Mouse (Mus musculus) brain, embryonic 18.5 days (tissue): ENCODE measurements around the gene Sort1.
"Not testable (repeated sequence)": the region's sequence is repeated elsewhere in the genome, so short reads cannot be mapped to it uniquely, and the experiment has no call there.

ENCODE experiments used
- DNase-seq: peaks from one replicate; pipeline ENCODE4 v3.0.0-alpha.2; 2012; ENCODE audit warnings: low read depth, low spot score

The Sort1 gene

DNA sequence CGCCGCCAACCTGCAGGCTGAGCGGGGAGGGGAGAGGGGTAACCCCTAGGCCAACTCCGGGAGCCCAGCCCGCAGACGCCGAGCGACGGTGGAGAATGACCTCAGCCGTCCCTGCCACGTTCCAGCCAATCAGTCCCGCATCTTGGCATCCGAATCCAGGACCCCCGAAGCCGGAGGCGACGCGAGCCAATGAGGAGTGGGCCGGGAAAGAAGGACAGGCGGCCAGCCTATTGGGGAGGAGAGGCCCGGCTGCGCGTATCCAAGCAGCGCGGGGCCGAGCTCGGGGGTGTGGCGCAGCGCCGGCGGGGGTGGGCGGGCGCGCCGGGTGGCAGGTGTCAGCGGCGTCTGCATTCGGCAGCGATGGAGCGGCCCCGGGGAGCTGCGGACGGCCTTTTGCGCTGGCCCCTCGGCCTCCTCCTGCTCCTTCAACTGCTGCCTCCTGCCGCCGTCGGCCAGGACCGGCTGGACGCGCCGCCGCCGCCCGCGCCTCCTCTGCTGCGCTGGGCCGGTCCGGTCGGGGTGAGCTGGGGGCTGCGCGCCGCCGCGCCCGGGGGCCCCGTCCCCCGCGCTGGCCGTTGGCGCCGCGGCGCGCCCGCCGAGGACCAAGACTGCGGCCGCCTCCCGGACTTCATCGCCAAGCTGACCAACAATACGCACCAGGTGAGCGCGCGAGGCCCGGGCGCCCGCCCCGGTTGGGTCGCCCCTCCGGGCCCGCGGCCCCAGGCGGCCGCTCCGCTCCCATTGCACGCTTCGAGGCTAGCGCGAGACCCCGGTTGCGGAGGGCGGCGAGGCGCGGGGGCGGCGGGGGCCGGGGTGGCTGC, at the start of gene Sort1:
Gene Sort1 (plus strand): TSS at position 302 of the 821 bp plus-strand sequence.
- DNase-seq = peak; percentile 93

DNA sequence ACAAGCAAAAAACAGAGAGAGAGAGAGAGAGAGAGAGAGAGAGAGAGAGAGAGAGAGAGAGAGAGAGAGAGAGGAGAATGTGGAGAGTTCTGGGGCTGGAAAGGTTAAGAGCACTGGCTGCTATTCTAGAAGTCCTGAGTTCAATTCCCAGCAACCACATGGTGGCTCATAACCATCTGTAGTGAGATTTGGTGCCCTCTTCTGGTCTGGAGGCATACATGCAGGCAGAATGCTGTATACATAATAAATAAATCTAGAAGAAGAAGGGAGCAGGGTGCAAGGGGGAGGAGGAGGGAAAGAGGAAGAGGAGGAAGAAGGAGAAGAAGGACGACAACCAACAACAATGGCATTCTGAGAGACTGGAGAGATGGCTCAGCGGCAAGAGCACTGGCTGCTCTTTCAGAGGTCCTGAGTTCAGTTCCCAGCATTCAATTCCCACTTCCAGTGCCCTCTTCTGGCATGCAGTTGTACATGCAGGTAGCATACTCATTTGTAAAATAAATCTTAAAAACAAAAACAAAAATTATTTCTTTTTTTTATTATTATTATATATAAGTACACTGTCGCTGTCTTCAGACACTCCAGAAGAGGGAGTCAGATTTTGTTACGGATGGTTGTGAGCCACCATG, 46.3 kb upstream of the Sort1 start:
- DNase-seq = not testable (repeated sequence)

DNA sequence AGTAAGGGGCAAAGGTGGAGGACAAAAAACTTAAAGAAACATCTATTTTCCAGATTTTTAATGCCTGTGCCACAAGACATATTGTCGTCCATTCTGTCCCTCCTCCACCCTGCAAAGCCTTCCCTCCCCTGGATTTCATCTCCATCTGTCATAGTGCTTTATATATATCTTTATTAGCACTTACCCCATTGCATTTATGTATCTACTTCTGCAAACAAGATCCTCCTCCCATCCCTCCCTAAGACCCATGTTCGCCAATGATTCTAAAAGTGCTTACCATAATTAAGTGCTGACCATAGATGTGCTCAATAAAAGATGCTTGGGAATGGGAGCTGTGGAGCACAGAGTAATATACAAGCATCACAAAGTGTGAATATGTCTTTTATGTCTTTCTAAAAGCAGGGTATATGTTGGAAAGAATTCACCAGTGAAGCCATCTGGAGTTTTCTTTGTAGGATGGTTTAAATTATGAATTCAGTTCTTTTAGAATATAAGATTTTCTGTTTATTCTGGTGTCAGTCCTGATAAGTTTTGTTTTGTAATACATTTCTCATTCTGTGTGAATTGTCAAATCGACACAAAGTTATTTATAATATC, 42.5 kb upstream of the Sort1 start:
- DNase-seq = no peak

DNA sequence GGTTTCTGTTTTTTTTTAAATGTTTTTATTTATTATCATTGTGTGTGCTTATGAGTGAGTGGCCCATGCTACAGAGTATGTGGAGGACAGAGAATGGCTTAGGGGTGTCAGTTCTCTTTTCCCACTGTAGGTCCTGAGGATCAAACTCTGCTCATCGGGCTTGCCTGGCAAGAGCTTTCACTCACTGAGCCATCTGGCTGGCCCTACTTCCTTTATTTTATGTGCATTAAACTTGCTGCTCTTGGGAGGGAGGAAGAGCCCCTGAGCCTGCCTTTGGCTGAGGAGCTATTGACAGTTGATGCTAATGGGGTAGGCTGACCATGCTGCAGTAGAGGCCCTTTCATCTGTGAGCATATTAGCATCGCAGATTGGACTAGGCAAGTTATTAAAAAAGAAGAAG, 37.0 kb upstream of the Sort1 start:
- DNase-seq = no peak

DNA sequence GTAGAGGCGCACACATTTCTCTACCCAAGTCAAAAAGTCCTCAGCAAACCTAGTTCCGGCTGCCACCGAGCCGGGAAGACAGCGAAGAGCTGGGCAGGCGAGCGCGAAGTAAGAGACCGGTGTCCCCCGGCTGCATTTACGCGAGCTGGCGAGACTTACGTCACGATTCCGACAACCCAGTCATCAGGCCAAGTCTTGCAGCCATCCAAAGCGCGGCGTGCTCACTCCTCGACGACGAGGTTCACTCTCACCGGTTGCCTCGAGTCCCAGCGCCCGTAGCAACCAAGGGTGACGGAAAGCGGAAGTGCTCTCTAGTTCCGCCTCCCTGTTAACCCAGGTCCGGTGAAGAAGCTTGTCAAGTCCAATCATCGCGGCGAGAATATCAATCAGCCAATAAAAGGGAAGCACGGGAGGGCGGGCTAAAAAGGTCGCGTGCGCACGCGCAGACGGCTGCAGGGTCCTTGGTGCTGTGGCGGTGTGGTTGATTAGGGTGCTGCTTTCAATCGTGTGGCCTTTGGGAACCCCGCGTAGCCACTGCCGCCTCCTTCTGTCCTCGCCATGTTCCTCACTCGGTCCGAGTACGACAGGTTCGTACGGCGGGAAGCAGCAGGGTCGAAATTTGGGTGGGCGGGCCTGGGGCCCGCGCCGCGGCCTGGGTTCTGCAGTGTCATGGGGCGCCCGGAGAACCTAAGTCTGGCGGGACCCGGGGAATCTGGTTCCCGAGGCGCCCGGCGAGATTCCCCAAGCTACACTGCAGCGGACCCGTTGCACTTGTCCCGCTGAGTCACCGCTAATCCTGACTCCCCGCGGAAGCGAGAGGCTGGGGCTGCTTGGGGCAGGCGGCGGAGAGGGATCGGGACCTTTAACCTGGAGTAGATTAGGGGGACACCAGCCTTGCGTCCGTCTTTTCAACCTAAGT, 26.9 kb upstream of the Sort1 start, which contains the start of gene Psma5:
Gene Psma5 (plus strand): TSS at position 208 of the 919 bp plus-strand sequence.
- DNase-seq = peak; percentile 96

DNA sequence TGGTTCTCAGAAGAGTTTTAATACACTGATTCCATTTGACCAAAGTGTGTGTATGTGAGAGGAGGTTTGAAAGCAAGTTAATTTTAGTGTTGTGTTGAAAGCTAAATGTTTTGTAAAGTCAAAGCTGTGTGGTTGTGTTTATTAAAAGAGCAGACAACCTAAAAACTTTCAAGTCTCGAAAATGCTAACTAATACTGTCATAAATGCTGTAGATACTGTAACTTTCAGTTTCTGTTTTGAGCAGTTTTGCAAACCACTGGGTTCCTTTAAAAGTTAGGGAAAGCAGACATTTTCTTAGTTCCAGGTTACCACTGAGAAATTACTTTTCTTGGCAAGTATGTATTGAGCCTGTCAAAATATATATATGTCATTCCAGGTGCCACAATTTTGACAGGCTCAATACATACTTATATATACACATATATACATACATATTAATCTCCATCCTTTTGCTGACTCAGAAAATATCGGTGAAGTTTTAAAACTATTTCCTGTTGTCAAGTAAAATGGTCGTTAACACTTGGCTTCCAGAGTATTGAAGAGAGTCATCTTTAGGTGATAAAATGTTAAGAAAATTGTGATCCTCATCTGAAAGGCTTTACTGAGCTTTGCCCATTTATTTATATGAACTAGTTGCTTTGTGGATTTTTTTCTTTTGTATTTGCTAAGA, 25.9 kb upstream of the Sort1 start:
- no peak for DNase-seq

DNA sequence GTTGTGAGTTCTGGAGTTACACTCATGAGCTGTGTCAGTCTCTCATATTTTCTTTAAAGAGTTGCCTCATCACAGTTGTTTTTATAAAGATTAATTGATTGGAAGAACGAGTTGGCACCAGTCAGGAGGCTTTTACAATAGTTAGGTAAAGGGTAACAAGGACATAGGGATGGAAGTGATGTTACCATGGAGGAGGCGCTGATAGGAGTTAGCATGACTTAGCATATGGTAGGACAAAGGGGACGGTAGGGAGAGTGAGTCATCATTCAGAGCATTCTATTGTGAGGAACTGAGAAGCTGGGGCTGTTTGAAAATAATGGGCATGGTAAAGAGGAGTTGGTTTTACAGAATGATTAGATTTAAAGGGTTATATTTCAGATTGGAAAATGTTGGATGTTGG, 24.6 kb upstream of the Sort1 start:
- DNase-seq = no peak

DNA sequence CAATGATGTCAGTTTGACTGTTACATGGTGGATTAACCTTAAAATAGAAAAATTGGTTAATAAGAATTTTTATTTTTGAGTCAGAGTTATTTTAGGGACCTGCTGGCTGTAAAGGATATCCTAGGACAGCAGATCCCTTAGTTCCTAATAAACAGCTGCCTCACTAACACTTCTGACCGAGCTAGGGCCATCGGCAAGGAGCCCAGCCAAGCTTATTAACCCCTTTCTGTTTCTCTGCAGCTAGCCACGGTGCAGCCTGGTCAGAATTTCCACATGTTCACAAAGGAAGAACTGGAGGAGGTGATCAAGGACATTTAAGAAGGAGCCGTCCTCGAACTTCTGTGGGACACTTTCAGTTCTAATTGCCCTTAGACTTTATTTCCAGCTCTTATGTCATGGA, 4.4 kb upstream of the Sort1 start:
- not testable (repeated sequence) for DNase-seq

DNA sequence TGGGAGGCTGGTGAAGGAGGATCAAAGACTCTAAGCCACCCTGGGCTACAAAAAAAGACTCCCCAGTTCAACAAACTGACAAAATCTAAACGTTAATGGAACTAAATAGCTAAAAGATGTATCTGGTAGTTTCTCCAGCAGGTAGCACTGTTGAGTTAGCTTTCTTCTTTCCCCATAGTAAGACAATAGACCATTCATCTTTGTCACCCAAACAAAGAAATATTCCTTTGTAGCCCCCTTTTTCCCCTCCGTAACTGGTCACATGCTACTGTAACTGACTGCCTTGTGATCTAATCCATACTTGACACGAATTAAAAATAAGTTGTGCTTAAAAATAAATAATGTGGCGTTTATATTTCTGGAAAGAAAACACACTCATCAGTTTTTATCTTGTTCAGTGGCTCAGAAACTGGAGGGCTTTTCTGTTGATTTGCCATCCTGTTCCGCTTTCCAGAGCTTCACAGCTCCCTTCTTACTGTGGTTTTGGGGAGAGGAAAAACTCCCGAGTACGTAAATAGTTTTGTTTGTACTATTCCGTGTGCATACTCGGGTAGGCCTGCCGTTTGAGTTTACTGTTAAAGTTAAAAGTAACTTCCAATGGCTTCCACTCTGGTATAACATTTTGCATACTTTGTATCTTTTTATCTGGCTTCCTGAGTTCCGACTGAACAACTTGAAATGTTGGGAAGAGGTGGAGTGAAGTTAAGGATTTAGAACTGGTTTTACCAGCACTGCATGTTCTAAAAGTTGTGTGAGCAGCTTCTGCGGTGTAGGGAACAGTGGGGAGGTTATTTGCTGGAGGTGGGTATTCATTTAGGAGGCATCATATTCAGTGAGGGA, 1.3 kb upstream of the Sort1 start:
- no peak for DNase-seq

DNA sequence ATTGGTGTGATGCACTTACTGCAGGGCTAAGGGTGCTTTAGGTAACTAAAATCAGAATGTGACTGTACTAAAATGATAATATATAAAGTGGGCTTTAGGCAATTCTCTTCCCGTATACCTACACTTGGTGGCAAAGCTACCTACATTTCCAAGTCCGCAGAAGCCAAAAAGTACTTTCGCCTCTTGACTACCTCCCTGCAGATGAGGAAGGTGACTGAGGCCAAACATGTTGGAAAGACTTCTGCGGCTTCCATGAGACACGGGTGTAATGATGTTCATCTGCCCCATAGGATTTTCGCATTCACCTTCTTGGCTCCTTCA, 681 bp upstream of the Sort1 start:
- no peak for DNase-seq

DNA sequence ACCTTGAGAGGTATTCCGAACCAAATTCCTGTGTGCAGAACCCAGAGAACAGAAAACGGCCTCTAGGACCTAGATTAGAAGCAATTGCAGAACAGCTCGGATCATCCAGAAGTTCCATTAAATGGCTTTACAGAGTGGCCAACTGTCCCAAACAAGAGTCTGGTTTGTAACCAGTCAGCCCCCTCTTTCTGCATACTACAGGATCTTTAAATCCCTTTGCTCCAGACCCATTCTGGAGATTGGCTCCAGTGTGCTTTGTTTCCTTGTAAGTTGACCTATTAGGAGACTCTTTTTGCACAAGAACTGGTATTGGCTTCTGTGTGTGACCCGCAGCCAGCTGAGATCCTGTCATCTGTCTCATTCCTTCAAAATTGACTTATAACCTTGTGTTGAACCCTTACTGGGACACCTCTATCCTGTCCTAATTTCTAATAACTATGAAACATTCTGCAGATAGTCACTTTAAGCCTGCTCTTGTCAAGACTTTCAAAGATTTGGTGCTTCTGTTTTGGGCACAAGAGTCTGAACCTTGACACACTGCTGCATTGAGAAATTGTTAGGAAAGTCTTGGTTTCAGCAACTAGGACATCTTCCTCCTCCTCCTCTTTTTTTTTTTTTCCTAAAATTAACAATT, 1.3 kb downstream of the Sort1 start:
- no peak for DNase-seq

DNA sequence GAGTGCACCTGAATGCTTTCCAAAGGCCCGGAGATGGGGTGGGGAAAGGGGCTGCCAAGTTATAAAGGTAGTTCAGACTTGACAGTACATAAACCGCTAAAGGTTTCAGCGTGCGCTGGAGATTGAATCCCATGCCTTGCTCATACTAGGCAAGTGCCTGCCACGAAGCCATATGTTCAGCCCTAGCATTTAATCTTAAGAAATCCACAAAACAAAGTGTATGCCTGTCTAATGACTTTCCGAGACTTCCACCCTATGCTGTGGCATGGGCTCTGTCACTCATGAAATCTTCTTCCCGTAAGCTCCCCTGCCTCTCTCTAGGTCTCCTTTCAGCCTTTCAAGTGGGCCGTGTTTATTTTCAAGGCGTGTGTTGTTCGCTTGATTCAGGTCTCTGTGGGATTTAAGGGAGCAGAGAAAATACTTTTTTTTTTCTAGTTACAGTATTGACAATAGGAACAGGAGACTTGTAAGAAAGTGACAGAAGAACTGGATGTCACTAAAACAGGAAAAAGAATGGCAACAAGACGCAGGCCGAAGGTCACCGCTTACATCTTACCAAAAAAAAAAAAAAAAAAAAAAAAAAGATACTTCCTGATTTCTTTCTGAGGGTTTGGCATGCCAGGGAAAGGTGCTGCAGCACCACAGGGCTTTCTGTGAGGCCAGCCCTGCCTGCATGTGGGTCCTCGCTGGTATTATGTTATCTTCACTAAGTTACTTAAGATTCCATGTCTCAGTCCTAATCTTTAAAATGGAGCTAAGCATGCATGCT, 3.0 kb downstream of the Sort1 start:
- no peak for DNase-seq

DNA sequence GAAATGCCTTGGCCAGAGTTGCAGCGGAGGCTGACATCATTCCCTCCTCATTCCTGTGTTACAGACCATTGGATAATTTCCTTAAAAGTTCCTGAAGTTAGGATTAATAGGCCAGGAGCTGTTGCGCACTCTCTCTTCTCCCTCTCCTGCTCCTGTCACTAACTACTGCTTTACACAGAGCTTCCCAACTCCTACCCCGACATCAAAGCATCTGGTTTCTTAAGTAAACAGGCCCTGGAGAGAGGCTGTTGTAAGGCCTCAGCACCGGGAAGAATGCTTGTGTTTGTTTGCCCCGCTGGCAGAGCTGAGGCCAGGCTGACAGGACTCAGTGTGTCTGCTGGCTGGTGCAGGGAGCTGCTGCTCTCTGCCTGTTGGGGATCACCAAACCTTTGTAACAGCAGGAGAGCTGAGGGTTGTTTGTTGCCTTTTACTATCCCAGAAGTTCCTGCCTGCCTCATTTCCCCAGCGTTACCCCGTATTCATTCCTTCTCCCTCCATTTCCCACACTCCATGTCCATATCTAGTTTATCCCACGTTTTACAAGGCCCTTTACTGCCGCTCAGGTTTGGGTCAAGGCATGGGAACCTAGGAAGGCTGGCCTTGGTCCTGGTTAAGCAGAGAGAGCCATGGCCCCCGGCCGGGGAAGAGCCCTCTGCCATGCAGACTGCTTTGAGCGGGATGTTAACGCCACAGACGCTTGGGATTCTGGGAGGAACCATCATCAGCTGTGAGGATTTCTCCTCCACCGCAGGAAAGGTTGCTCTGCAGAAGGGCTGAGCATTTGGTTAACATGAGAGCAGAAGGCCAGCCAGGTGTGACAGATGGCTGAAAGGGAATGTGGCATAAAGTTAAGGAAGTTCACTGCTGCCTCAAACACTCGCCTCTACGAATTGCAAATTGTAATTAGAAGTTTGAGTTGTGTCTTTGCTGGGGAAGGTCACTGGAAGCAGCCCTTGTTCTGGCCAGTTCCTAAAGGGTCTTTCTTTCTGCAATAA, 4.2 kb downstream of the Sort1 start:
- DNase-seq = no peak

DNA sequence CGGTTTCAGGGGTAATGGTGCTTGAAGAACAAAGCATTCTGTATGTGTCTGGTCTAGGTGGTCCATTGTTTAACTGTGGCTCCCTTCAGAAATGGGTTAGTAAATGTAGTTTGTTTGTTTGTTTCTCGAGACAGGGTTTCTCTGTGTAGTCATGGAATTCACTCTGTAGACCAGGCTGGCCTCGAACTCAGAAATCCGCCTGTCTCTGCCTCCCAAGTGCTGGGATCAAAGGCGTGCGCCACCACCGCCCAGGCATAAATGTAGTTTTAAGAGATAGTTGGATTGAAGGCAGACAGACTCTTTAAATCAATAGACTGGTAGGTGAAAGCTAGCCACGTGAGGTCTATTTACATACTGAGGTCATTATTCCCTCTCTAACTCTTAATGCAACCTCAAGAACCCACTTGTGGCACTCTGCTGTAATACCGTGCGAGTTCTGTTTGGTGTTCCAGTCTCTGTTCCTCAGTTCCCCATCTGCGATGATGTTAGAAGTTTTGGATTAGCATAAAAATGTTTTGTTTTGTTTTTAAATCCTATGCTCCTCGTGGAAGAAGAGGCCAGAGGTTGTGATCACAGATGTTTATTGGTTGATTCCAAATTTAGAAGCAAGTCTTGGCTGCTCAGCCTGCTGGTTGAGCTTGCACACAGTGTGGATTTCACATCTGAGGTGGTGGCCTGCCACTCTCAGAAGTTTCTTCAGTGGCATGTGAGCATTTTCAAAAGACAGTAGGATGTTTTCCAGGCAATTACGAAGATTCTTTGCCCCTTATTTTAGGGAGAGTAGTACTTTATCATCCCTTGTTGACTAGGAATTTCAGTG, 5.6 kb downstream of the Sort1 start:
- DNase-seq = no peak

DNA sequence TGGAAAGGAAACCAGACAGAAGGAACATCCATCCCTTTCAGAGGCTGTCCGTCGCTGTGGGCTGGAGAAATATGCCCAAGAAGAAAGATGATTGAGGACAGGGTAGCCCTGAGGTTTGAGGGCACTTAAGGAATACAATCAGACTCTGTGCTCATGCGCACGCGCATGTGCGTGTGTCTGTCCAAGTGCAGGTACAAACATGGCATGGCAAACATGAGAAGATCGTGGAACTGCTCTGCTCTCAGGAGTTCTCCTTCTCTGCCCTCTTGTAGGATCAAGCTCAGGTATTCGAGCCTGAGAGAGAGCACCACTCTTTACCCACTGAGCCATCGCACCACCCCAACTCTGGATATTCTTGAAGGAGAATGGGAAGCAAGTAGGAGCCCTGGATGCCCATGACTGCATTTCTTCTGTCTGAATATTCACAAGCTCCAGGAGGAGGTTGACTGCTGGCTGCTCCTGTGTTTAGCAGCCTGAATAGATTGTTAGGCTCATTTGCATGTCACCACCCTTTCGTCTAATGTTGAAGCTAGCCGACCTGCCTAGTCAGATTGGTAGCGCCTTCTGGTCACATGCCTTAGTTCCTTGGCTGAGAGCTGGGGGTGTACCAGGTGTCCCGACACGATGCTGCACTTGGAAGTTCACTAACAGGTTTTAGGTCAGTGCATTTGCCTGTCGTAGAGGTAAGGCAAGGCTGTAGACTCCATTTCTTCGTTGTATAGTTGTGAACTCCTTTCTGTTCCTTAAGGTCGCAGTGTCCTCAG, 7.3 kb downstream of the Sort1 start:
- no peak for DNase-seq

DNA sequence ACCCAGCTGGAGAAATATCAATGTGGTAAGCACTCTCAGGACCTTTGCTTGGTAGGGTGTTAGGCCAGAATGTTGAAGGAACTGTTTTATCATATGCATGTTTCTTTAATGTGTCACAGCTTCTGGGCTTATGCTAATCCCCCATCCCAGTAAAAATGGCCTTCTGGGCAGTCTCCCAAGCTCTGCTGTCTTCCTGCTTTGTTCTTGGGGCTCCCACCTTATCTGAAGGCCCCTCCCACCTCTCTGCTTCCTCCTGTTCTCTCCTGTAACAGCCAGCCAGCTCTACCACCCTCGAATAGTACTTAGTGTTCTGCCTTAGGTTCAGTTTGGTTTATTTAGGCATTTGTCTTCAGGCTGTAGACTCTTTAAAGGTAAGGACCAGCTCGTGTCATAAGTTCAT, 10.5 kb downstream of the Sort1 start:
- DNase-seq = no peak
